Mouse (Mus musculus): ENCODE results near the gene Il1r1. TPM values are rescaled to one million over a fixed set of nuclear protein-coding genes. Genes with fewer than 3 reads are reported as not detected.
A peak's percentile ranks its signal among the peaks of the same experiment; 100 is the strongest.

Gene Il1r1
- polyA plus RNA-seq, 1 experiment from 2014 or later, result 8.6 TPM

- ATAC-seq (replicated peaks; ENCODE audit: low FRiP score, low TSS enrichment, low read depth), result no peak
- Histone ChIP-seq H3K9ac (ENCODE audit: low read length) (no peak overlapping the region), H3K9me3 (ENCODE audit: control insufficient read depth, low read length) (no peaks in the 10 kb centered on the region), H3K4me2 (ENCODE audit: low read length) (no peak overlapping the region), H3K27me3 (replicated peaks; ENCODE audit: control insufficient read depth, insufficient read depth, low read length) (no peaks in the 10 kb centered on the region), H3K4me1 (replicated peaks; ENCODE audit: control insufficient read depth, insufficient read depth, low read length) (no peaks in the 10 kb centered on the region; the same call in 1 of the 2 replicates), H3K36me3 (ENCODE audit: control insufficient read depth, insufficient read depth, low read length) (no peaks in the 10 kb centered on the region), H3K4me3 (ENCODE audit: low read depth, low read length) (no peak overlapping the region), H3K27ac (ENCODE audit: low read depth) (no peak overlapping the region)
- DNase-seq (ENCODE audit: low spot score), result no peak
- 71% methylated on average over 4 of the region's 4 CpGs for WGBS
Measured at GRCm38 (mm10) chr1:40352158-40352903, 127.5 kb downstream of the Il1r1 start.

GRCm38 (mm10) chr1:40352904-40353286 is 128.0 kb downstream of the Il1r1 start:
- Histone ChIP-seq H3K27me3 (replicated peaks; ENCODE audit: control insufficient read depth, insufficient read depth, low read length) (no peaks in the 10 kb centered on the region), H3K4me2 (ENCODE audit: low read length) (no peak overlapping the region), H3K9me3 (ENCODE audit: control insufficient read depth, low read length) (no peaks in the 10 kb centered on the region), H3K4me3 (ENCODE audit: low read depth, low read length) (no peak overlapping the region), H3K27ac (ENCODE audit: low read depth) (no peak overlapping the region), H3K9ac (ENCODE audit: low read length) (no peak overlapping the region), H3K36me3 (ENCODE audit: control insufficient read depth, insufficient read depth, low read length) (no peaks in the 10 kb centered on the region), H3K4me1 (replicated peaks; ENCODE audit: control insufficient read depth, insufficient read depth, low read length) (no peaks in the 10 kb centered on the region; the same call in 1 of the 2 replicates)
- ATAC-seq (replicated peaks; ENCODE audit: low FRiP score, low TSS enrichment, low read depth) (no peak), DNase-seq (ENCODE audit: low spot score) (no peak)
- 70% methylated on average over 2 of the region's 2 CpGs for WGBS

- Histone ChIP-seq H3K4me3 (ENCODE audit: low read depth, low read length) (no peak overlapping the region), H3K9me3 (ENCODE audit: control insufficient read depth, low read length) (no peaks in the 10 kb centered on the region), H3K9ac (ENCODE audit: low read length) (no peak overlapping the region), H3K4me2 (ENCODE audit: low read length) (no peak overlapping the region), H3K27ac (ENCODE audit: low read depth) (no peak overlapping the region), H3K27me3 (replicated peaks; ENCODE audit: control insufficient read depth, insufficient read depth, low read length) (no peaks in the 10 kb centered on the region), H3K4me1 (replicated peaks; ENCODE audit: control insufficient read depth, insufficient read depth, low read length) (no peaks in the 10 kb centered on the region; the same call in 1 of the 2 replicates), H3K36me3 (ENCODE audit: control insufficient read depth, insufficient read depth, low read length) (no peaks in the 10 kb centered on the region)
- DNase-seq (ENCODE audit: low spot score), result no peak
- no peak for ATAC-seq (replicated peaks; ENCODE audit: low FRiP score, low TSS enrichment, low read depth)
- WGBS, result 85% methylated on average over 3 of the region's 3 CpGs
Measured at GRCm38 (mm10) chr1:40354665-40355064, 129.8 kb downstream of the Il1r1 start.

- H3K27ac ChIP-seq (ENCODE audit: low read depth), result no peak overlapping the region
- no peak overlapping the region for H3K4me3 ChIP-seq (ENCODE audit: low read depth, low read length)
- H3K36me3 ChIP-seq (ENCODE audit: control insufficient read depth, insufficient read depth, low read length), result no peaks in the 10 kb centered on the region
- H3K4me1 ChIP-seq (replicated peaks; ENCODE audit: control insufficient read depth, insufficient read depth, low read length), result no peaks in the 10 kb centered on the region; the same call in 1 of the 2 replicates
- H3K9me3 ChIP-seq (ENCODE audit: control insufficient read depth, low read length), result no peaks in the 10 kb centered on the region
- no peaks in the 10 kb centered on the region for H3K27me3 ChIP-seq (replicated peaks; ENCODE audit: control insufficient read depth, insufficient read depth, low read length)
- ATAC-seq (replicated peaks; ENCODE audit: low FRiP score, low TSS enrichment, low read depth) (no peak), DNase-seq (ENCODE audit: low spot score) (no peak)
- 80% methylated on average over 4 of the region's 4 CpGs for WGBS
- H3K9ac ChIP-seq (ENCODE audit: low read length), result no peak overlapping the region
- H3K4me2 ChIP-seq (ENCODE audit: low read length), result no peak overlapping the region
Measured at GRCm38 (mm10) chr1:40355431-40355843, 130.6 kb downstream of the Il1r1 start.

GRCm38 (mm10) chr1:40355904-40356521 is 131.1 kb downstream of the Il1r1 start:
- no peaks in the 10 kb centered on the region for H3K27me3 ChIP-seq (replicated peaks; ENCODE audit: control insufficient read depth, insufficient read depth, low read length)
- H3K9me3 ChIP-seq (ENCODE audit: control insufficient read depth, low read length), result no peaks in the 10 kb centered on the region
- no peaks in the 10 kb centered on the region; the same call in 1 of the 2 replicates for H3K4me1 ChIP-seq (replicated peaks; ENCODE audit: control insufficient read depth, insufficient read depth, low read length)
- H3K4me3 ChIP-seq (ENCODE audit: low read depth, low read length), result no peak overlapping the region
- ATAC-seq (replicated peaks; ENCODE audit: low FRiP score, low TSS enrichment, low read depth) (no peak), DNase-seq (ENCODE audit: low spot score) (no peak)
- WGBS, result 64% methylated on average over 10 of the region's 10 CpGs
- no peak overlapping the region for H3K27ac ChIP-seq (ENCODE audit: low read depth)
- no peak overlapping the region for H3K9ac ChIP-seq (ENCODE audit: low read length)
- no peak overlapping the region for H3K4me2 ChIP-seq (ENCODE audit: low read length)
- H3K36me3 ChIP-seq (ENCODE audit: control insufficient read depth, insufficient read depth, low read length), result no peaks in the 10 kb centered on the region

- 50% methylated on average over 2 of the region's 2 CpGs for whole genome bisulfite sequencing
- no peak overlapping the region for H3K9ac ChIP-seq (ENCODE audit: low read length)
- ATAC-seq (replicated peaks; ENCODE audit: low FRiP score, low TSS enrichment, low read depth), result no peak
- no peaks in the 10 kb centered on the region; the same call in 1 of the 2 replicates for H3K4me1 ChIP-seq (replicated peaks; ENCODE audit: control insufficient read depth, insufficient read depth, low read length)
- H3K36me3 ChIP-seq (ENCODE audit: control insufficient read depth, insufficient read depth, low read length), result no peaks in the 10 kb centered on the region
- no peaks in the 10 kb centered on the region for H3K27me3 ChIP-seq (replicated peaks; ENCODE audit: control insufficient read depth, insufficient read depth, low read length)
- H3K9me3 ChIP-seq (ENCODE audit: control insufficient read depth, low read length), result no peaks in the 10 kb centered on the region
- H3K4me2 ChIP-seq (ENCODE audit: low read length), result no peak overlapping the region
- no peak overlapping the region for H3K4me3 ChIP-seq (ENCODE audit: low read depth, low read length)
- DNase-seq (ENCODE audit: low spot score), result no peak
- H3K27ac ChIP-seq (ENCODE audit: low read depth), result 0 out of 2 replicates have a peak overlapping the region, but pooled peaks have one; percentile 49
Measured at GRCm38 (mm10) chr1:40357921-40358320, 133.0 kb downstream of the Il1r1 start.

- no peaks in the 10 kb centered on the region for H3K9me3 ChIP-seq (ENCODE audit: control insufficient read depth, low read length)
- no peak overlapping the region for H3K9ac ChIP-seq (ENCODE audit: low read length)
- no peaks in the 10 kb centered on the region for H3K36me3 ChIP-seq (ENCODE audit: control insufficient read depth, insufficient read depth, low read length)
- H3K4me3 ChIP-seq (ENCODE audit: low read depth, low read length), result no peak overlapping the region
- ATAC-seq (replicated peaks; ENCODE audit: low FRiP score, low TSS enrichment, low read depth), result no peak
- 47% methylated on average over 2 of the region's 2 CpGs for WGBS
- DNase-seq (ENCODE audit: low spot score), result no peak
- no peaks in the 10 kb centered on the region for H3K27me3 ChIP-seq (replicated peaks; ENCODE audit: control insufficient read depth, insufficient read depth, low read length)
- H3K4me2 ChIP-seq (ENCODE audit: low read length), result no peak overlapping the region
- H3K4me1 ChIP-seq (replicated peaks; ENCODE audit: control insufficient read depth, insufficient read depth, low read length), result no peaks in the 10 kb centered on the region; the same call in 1 of the 2 replicates
- H3K27ac ChIP-seq (ENCODE audit: low read depth), result no peak overlapping the region
Measured at GRCm38 (mm10) chr1:40358351-40358750, 133.5 kb downstream of the Il1r1 start.

- Histone ChIP-seq H3K9ac (ENCODE audit: low read length) (no peak overlapping the region), H3K36me3 (ENCODE audit: control insufficient read depth, insufficient read depth, low read length) (no peaks in the 10 kb centered on the region), H3K4me3 (ENCODE audit: low read depth, low read length) (no peak overlapping the region), H3K9me3 (ENCODE audit: control insufficient read depth, low read length) (no peaks in the 10 kb centered on the region), H3K27ac (ENCODE audit: low read depth) (no peak overlapping the region), H3K4me1 (replicated peaks; ENCODE audit: control insufficient read depth, insufficient read depth, low read length) (no peaks in the 10 kb centered on the region; the same call in 1 of the 2 replicates), H3K27me3 (replicated peaks; ENCODE audit: control insufficient read depth, insufficient read depth, low read length) (no peaks in the 10 kb centered on the region), H3K4me2 (ENCODE audit: low read length) (no peak overlapping the region)
- 54% methylated on average over 4 of the region's 4 CpGs for WGBS
- no peak for ATAC-seq (replicated peaks; ENCODE audit: low FRiP score, low TSS enrichment, low read depth)
- no peak for DNase-seq (ENCODE audit: low spot score)
Measured at GRCm38 (mm10) chr1:40358771-40359181, 133.9 kb downstream of the Il1r1 start.

Measured in intestine, embryonic 14.5 days (tissue).